Mouse (Mus musculus): Measurements from ENCODE around the gene Mgea5. TPM values are rescaled to one million over a fixed set of nuclear protein-coding genes. Genes with fewer than 3 reads are reported as not detected.

Gene Mgea5
- polyA plus RNA-seq, 1 experiment from 2014 or later: 42.2 TPM

DNA sequence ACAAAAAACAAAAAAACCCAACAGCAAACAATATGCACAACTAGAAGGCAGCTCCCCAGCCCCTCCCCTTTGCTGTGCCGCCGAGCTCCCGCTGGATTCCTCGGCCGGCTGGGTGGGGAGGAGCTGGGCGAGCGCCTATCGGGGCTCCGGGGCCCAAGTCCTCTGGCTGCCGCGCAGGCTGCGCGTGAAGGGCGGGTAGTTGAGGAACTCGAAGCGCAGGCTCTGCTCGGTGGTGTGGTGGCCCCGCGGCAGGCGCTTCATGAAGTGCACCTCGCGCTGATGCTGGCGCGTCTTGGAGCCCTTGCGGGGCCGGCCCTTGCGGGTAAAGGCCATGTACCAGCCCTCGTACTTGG is 46.8 kb downstream of the Mgea5 start:
- Histone ChIP-seq H3K27ac (no peak overlapping the region), H3K4me2 (peak overlapping the region; percentile 58), H3K27me3 (replicated peaks) (peaks cover 74% of the 10 kb centered on the region), H3K9me3 (no peaks in the 10 kb centered on the region), H3K4me3 (replicated peaks) (peak overlapping the region; percentile 29), H3K36me3 (no peaks in the 10 kb centered on the region), H3K9ac (no peak overlapping the region), H3K4me1 (peaks cover 15% of the 10 kb centered on the region)
- 1% methylated on average over 28 of the region's 28 CpGs for WGBS
- peak; percentile 54; the same call in 1 of the 2 replicates for ATAC-seq (ENCODE audit: insufficient read depth, low FRiP score, low read depth)

DNA sequence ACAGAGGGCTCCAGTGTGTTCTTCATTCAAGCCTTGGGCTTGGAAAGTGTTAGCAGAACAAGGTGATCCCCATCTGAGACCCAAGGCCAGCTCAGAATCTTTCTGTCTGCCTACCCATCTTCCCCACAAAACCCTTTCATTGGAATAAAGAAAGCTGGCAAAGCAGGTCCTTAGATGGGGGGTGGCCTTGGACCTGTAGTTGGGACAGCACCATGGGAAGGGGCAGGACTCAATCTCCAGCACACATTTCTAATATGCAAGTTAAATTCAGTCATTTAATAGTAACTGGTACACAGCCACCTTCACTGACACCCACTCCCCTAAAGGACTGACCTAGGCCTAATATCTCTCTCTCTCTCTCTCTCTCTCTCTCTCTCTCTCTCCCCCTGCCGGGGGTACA is 47.4 kb downstream of the Mgea5 start:
- H3K36me3 ChIP-seq: no peaks in the 10 kb centered on the region
- no peaks in the 10 kb centered on the region for H3K9me3 ChIP-seq
- H3K9ac ChIP-seq: no peak overlapping the region
- H3K4me3 ChIP-seq (replicated peaks): no peak overlapping the region
- no peak for ATAC-seq (ENCODE audit: insufficient read depth, low FRiP score, low read depth)
- 43% methylated on average over 1 of the region's 1 CpGs for WGBS
- no peak overlapping the region for H3K27ac ChIP-seq
- H3K27me3 ChIP-seq (replicated peaks): peaks cover 68% of the 10 kb centered on the region
- H3K4me1 ChIP-seq: peaks cover 11% of the 10 kb centered on the region
- no peak overlapping the region for H3K4me2 ChIP-seq

DNA sequence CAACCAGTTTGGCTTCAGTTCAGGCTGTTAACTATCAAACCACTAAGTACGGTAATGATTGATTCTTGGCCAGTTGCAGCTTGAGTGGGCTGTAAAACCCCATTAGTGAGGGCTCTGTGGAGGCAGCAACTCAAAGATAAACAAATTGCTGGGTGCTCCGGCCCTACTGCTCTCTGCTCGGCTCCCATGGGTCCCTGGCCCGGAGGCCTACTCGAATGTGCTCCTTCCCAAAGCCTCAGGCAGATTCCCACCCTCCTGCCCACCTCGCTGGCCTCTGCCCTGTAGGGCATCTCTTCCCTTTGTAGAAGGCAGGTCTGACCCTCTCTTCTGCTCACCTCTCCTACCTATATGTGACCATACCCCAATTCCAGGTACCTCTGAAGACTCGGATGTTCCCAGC is 48.9 kb downstream of the Mgea5 start:
- no peak overlapping the region for H3K9ac ChIP-seq
- H3K27ac ChIP-seq: no peak overlapping the region
- no peaks in the 10 kb centered on the region for H3K9me3 ChIP-seq
- H3K36me3 ChIP-seq: no peaks in the 10 kb centered on the region
- H3K27me3 ChIP-seq (replicated peaks): peaks cover 65% of the 10 kb centered on the region
- H3K4me3 ChIP-seq (replicated peaks): no peak overlapping the region
- peaks cover 11% of the 10 kb centered on the region for H3K4me1 ChIP-seq
- no peak overlapping the region for H3K4me2 ChIP-seq
- ATAC-seq (ENCODE audit: insufficient read depth, low FRiP score, low read depth): no peak
- WGBS: 47% methylated on average over 7 of the region's 7 CpGs

DNA sequence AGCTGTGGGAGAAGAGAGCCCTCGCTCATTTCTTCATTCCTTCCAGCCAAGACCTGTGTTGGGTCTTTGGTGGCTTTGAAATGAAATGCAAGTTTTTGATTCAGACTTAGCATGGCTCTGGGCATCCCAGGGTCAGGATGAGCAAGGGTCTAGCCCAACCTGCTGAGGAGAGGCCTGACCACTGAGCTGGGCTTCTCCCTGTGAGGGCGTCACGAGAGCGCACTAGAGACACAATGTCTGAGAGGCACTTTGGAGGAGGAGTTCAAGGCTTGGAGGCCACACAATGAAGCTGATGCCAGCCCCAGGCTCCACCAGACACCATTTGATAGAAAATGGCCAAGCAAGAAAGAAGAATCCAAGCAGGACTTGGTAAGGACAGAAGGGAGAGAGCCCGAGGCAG is 49.4 kb downstream of the Mgea5 start:
- 73% methylated on average over 5 of the region's 5 CpGs for WGBS
- no peak overlapping the region for H3K4me2 ChIP-seq
- H3K9me3 ChIP-seq: no peaks in the 10 kb centered on the region
- no peak overlapping the region for H3K9ac ChIP-seq
- no peaks in the 10 kb centered on the region for H3K36me3 ChIP-seq
- H3K4me1 ChIP-seq: peaks cover 11% of the 10 kb centered on the region
- H3K27me3 ChIP-seq (replicated peaks): peaks cover 59% of the 10 kb centered on the region
- no peak for ATAC-seq (ENCODE audit: insufficient read depth, low FRiP score, low read depth)
- no peak overlapping the region for H3K4me3 ChIP-seq (replicated peaks)
- no peak overlapping the region for H3K27ac ChIP-seq

- Histone ChIP-seq H3K4me2 (no peak overlapping the region), H3K9me3 (no peaks in the 10 kb centered on the region), H3K4me3 (replicated peaks) (no peak overlapping the region), H3K27me3 (replicated peaks) (peaks cover 53% of the 10 kb centered on the region), H3K9ac (no peak overlapping the region), H3K27ac (no peak overlapping the region), H3K36me3 (no peaks in the 10 kb centered on the region), H3K4me1 (peaks cover 11% of the 10 kb centered on the region)
- ATAC-seq (ENCODE audit: insufficient read depth, low FRiP score, low read depth): no peak
- WGBS: 22% methylated on average over 10 of the region's 10 CpGs
Observed at GRCm38 (mm10) chr19:45733564-45733963, 50.1 kb downstream of the Mgea5 start.

DNA sequence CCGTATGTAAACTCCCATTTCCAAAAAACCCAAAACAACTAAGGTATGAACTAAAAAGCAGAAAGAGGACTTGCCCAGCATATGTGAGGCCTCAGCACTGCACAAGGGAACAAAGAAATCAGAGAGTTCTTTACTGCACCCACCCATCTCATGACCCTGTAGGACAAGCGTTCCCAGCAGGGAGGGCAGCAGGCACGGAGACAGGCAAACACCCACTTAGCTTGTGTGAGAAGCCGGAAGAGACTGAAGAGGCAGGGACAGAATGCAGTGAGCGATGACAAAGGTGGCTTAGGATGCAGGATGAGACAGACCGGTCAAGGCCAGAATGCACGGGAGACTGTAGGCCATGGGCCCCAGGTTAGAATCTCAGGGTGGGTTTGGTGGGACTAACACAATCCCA is 52.0 kb downstream of the Mgea5 start:
- peaks cover 34% of the 10 kb centered on the region for H3K27me3 ChIP-seq (replicated peaks)
- no peak for ATAC-seq (ENCODE audit: insufficient read depth, low FRiP score, low read depth)

GRCm38 (mm10) chr19:45730042-45730441 is 53.6 kb downstream of the Mgea5 start:
- 73% methylated on average over 8 of the region's 8 CpGs for WGBS
- Histone ChIP-seq H3K9me3 (no peaks in the 10 kb centered on the region), H3K4me3 (replicated peaks) (no peak overlapping the region), H3K4me1 (no peaks in the 10 kb centered on the region), H3K36me3 (no peaks in the 10 kb centered on the region), H3K4me2 (no peak overlapping the region), H3K9ac (no peak overlapping the region), H3K27me3 (replicated peaks) (peaks cover 20% of the 10 kb centered on the region), H3K27ac (no peak overlapping the region)
- ATAC-seq (ENCODE audit: insufficient read depth, low FRiP score, low read depth): no peak

More for the DNA sequence above, 52.0 kb downstream of the Mgea5 start:
- Histone ChIP-seq H3K4me1 (peaks cover 3% of the 10 kb centered on the region; the same call in 1 of the 2 replicates), H3K9ac (no peak overlapping the region), H3K9me3 (no peaks in the 10 kb centered on the region), H3K4me2 (no peak overlapping the region), H3K27ac (no peak overlapping the region), H3K36me3 (no peaks in the 10 kb centered on the region), H3K4me3 (replicated peaks) (no peak overlapping the region)
- WGBS: 88% methylated on average over 7 of the region's 7 CpGs

GRCm38 (mm10) chr19:45727231-45727630 is 56.4 kb downstream of the Mgea5 start:
- H3K27ac ChIP-seq: no peak overlapping the region
- no peak overlapping the region for H3K9ac ChIP-seq
- no peak for ATAC-seq (ENCODE audit: insufficient read depth, low FRiP score, low read depth)
- H3K4me3 ChIP-seq (replicated peaks): no peak overlapping the region
- H3K4me2 ChIP-seq: no peak overlapping the region
- H3K4me1 ChIP-seq: no peaks in the 10 kb centered on the region
- no peaks in the 10 kb centered on the region for H3K9me3 ChIP-seq
- 66% methylated on average over 10 of the region's 10 CpGs for WGBS
- no peaks in the 10 kb centered on the region for H3K36me3 ChIP-seq
- peaks cover 7% of the 10 kb centered on the region; the same call in 1 of the 2 replicates for H3K27me3 ChIP-seq (replicated peaks)

DNA sequence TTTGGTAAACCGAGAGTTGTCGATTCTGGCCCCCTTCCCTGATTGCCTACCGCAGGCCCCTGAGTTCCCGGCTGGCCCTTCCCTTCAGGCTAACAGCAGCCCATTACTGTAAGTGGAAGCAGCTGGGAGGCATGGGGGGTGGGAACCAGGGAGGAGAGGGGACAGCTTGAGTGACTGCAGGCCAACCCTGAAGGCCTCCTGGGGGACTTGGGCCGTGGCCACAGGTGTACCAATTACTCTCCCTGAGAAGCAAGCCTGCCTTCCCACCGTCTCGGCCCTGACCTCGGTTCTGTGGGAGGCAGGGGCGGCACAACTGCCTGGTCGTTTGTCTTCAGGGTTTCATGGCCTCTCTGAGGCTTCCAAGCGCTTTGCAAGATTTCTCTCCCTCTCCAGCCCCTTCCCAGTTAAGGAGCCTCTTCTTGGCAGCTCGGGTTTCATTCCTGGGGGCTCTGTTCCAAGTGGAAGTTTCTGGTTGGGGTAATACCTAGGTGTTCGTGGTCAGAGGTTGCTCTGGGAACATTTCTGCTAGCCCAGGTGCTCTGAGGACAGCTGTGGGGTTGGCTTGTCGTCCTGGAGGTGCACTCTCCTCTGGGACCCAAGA is 57.9 kb downstream of the Mgea5 start:
- Histone ChIP-seq H3K9me3 (no peaks in the 10 kb centered on the region), H3K9ac (no peak overlapping the region), H3K4me3 (replicated peaks) (no peak overlapping the region), H3K36me3 (no peaks in the 10 kb centered on the region), H3K27ac (no peak overlapping the region), H3K4me1 (no peaks in the 10 kb centered on the region), H3K27me3 (replicated peaks) (peaks cover 6% of the 10 kb centered on the region; the same call in 1 of the 2 replicates), H3K4me2 (no peak overlapping the region)
- no peak for ATAC-seq (ENCODE audit: insufficient read depth, low FRiP score, low read depth)
- 26% methylated on average over 14 of the region's 14 CpGs for WGBS

DNA sequence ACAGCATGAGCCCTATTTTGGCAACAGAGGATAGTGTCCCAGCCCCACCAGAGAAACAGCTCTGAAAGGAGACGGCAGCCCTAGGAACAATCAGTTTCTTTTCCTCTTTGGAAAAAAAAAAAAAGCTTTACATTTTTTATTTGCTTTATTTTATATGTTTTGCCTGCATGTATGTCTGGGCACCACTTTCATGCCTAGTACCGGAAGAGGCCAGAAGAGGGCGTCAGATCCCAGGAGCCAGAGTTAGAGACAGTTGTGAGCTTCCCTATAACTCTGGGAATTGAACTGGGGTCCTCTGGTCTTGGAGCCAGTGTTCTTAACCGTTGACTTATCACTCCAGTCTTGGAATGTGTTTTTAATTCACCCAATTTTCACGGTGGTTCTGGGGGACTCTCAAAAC is 61.4 kb downstream of the Mgea5 start:
- Histone ChIP-seq H3K27me3 (replicated peaks) (no peaks in the 10 kb centered on the region), H3K9me3 (no peaks in the 10 kb centered on the region), H3K36me3 (no peaks in the 10 kb centered on the region), H3K9ac (no peak overlapping the region), H3K27ac (no peak overlapping the region), H3K4me1 (no peaks in the 10 kb centered on the region), H3K4me2 (no peak overlapping the region), H3K4me3 (replicated peaks) (no peak overlapping the region)
- no peak for ATAC-seq (ENCODE audit: insufficient read depth, low FRiP score, low read depth)
- 72% methylated on average over 5 of the region's 5 CpGs for WGBS

- no peak overlapping the region for H3K4me3 ChIP-seq (replicated peaks)
- peak overlapping the region; percentile 37; the same call in 1 of the 2 replicates for H3K4me2 ChIP-seq
- H3K4me1 ChIP-seq: no peaks in the 10 kb centered on the region
- no peak for ATAC-seq (ENCODE audit: insufficient read depth, low FRiP score, low read depth)
- no peaks in the 10 kb centered on the region for H3K9me3 ChIP-seq
- H3K9ac ChIP-seq: no peak overlapping the region
- no peaks in the 10 kb centered on the region for H3K36me3 ChIP-seq
- 63% methylated on average over 3 of the region's 3 CpGs for WGBS
- H3K27me3 ChIP-seq (replicated peaks): no peaks in the 10 kb centered on the region
- H3K27ac ChIP-seq: no peak overlapping the region
Observed at GRCm38 (mm10) chr19:45718286-45718685, 65.4 kb downstream of the Mgea5 start.

DNA sequence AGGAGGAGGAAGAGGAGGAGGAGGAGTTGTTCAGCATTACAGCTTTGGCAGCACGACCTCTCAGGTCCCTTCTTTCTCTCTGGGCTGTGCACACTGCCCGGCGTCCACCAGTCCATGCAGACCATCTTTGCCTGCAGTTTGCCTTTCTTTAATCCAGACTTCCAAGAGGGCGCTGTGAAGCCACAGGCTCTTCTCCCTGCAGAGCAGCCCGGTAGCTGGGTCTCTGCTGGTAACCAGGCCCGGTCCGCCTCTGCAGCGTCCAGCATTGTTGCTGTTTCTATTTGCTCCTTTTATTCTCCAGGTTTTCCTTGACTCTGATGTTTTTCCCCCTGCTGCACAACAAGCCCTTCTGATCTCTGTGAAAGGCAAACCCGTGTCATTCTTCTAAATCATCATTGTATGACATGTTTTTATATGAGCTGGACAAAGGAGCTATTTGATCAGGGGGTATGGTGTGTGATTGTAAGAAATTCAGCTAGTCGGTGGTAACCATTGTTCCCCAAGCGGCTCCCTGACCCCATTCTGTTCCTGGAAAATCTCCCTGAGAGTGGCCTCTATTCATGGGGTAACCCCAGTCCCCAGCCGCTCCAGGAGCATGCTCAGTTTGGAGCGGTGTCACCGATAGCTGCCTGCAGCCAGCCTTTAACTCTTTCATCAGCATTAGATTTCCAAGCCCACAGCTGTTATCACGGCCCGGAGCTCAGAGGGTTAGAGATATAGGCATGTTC is 66.0 kb downstream of the Mgea5 start:
- Histone ChIP-seq H3K9ac (no peak overlapping the region), H3K9me3 (no peaks in the 10 kb centered on the region), H3K27me3 (replicated peaks) (no peaks in the 10 kb centered on the region), H3K36me3 (no peaks in the 10 kb centered on the region), H3K4me1 (no peaks in the 10 kb centered on the region), H3K4me2 (peak overlapping the region; percentile 37), H3K4me3 (replicated peaks) (no peak overlapping the region), H3K27ac (no peak overlapping the region)
- peak; percentile 47; the same call in 1 of the 2 replicates for ATAC-seq (ENCODE audit: insufficient read depth, low FRiP score, low read depth)
- 15% methylated on average over 14 of the region's 16 CpGs for WGBS

Measured in stomach, embryonic 15.5 days (tissue).